Mouse (Mus musculus) limb, embryonic 15.5 days (tissue): ENCODE results near the gene Lyar. TPM values are rescaled to one million over a fixed set of nuclear protein-coding genes. Genes with fewer than 3 reads are reported as not detected.

Experiments used
- polyA plus RNA-seq: library from polyadenylated mRNA; unstranded; fragments of >200 nt; fragmentation: Nextera tagmentation; extraction: Ambion mirVana; gene quantifications from 2 replicates; pipeline ENCODE4 v1.2.1, GENCODE M21; 2015

Lyar gene
- polyA plus RNA-seq, 1 experiment from 2014 or later = 78.0 TPM

Other genes starting within 250 kb of the Lyar start
- 48.0 and 49.5 TPM in 2 replicates for gene Stx18, start 181.7 kb upstream of the Lyar start, polyA plus RNA-seq
- 96.1 and 102 TPM in 2 replicates for gene Nsg1, start 60.6 kb upstream of the Lyar start, polyA plus RNA-seq
- gene Zbtb49, start within 50 bp of the Lyar start, polyA plus RNA-seq = 12.9 and 13.3 TPM in 2 replicates
- gene Tmem128, start 39.7 kb downstream of the Lyar start, polyA plus RNA-seq = 57.1 and 60.1 TPM in 2 replicates
- not detected in 2 replicates for gene Otop1, start 55.5 kb downstream of the Lyar start, polyA plus RNA-seq
- 0.10 TPM in 1 of 2 replicates, not detected in the other for gene Drd5, start 98.9 kb downstream of the Lyar start, polyA plus RNA-seq